Mouse (Mus musculus): ENCODE measurements around the gene Dmrtc2.
"Not testable (repeated sequence)": the region's sequence is repeated elsewhere in the genome, so short reads cannot be mapped to it uniquely, and the experiment has no call there.

Gene Dmrtc2

GRCm38 (mm10) chr7:24869532-24870165 lies at the start of gene Dmrtc2, which contains the start of gene Lypd4:
Gene Dmrtc2, plus strand, starts transcription at chr7:24870057.
Gene Lypd4, minus strand, starts transcription at chr7:24869941.
- DNase-seq, result no peak

GRCm38 (mm10) chr7:24824452-24824851 lies 45.4 kb upstream of the Dmrtc2 start:
- no peak for DNase-seq

- DNase-seq, result no peak
These were observed 42.7 kb upstream of the Dmrtc2 start for GRCm38 (mm10) chr7:24827181-24827580.

GRCm38 (mm10) chr7:24838732-24839409 lies 31.0 kb upstream of the Dmrtc2 start:
- not testable (repeated sequence) for DNase-seq

- DNase-seq, result no peak
These were observed 30.4 kb upstream of the Dmrtc2 start for GRCm38 (mm10) chr7:24839410-24839808.

GRCm38 (mm10) chr7:24840331-24840730 lies 29.5 kb upstream of the Dmrtc2 start:
- no peak for DNase-seq

- DNase-seq, result no peak
These were observed 28.8 kb upstream of the Dmrtc2 start for GRCm38 (mm10) chr7:24841009-24841408.

- no peak for DNase-seq
These were observed 25.7 kb upstream of the Dmrtc2 start for GRCm38 (mm10) chr7:24844144-24844543.

GRCm38 (mm10) chr7:24845181-24845580 lies 24.7 kb upstream of the Dmrtc2 start:
- no peak for DNase-seq

GRCm38 (mm10) chr7:24845713-24846112 lies 24.1 kb upstream of the Dmrtc2 start:
- no peak for DNase-seq

GRCm38 (mm10) chr7:24846576-24846975 lies 23.3 kb upstream of the Dmrtc2 start:
- not testable (repeated sequence) for DNase-seq

- DNase-seq, result no peak
These were observed 19.7 kb upstream of the Dmrtc2 start for GRCm38 (mm10) chr7:24850162-24850561.

GRCm38 (mm10) chr7:24850899-24851303 lies 19.0 kb upstream of the Dmrtc2 start:
- no peak for DNase-seq

- DNase-seq, result no peak
These were observed 18.1 kb upstream of the Dmrtc2 start for GRCm38 (mm10) chr7:24851596-24852325.

GRCm38 (mm10) chr7:24852557-24853232 lies 17.2 kb upstream of the Dmrtc2 start:
- DNase-seq, result no peak

GRCm38 (mm10) chr7:24853233-24853563 lies 16.7 kb upstream of the Dmrtc2 start:
- DNase-seq, result no peak

- DNase-seq, result no peak
These were observed 16.2 kb upstream of the Dmrtc2 start for GRCm38 (mm10) chr7:24853695-24854094.

GRCm38 (mm10) chr7:24856460-24857120 lies 13.3 kb upstream of the Dmrtc2 start:
- DNase-seq, result no peak

GRCm38 (mm10) chr7:24859234-24859633 lies 10.6 kb upstream of the Dmrtc2 start:
- no peak for DNase-seq

- DNase-seq, result no peak
These were observed 7.9 kb upstream of the Dmrtc2 start, which contains the start of gene Gm9844 for GRCm38 (mm10) chr7:24861913-24862312. Gene Gm9844, plus strand, starts transcription at chr7:24862213.

- no peak for DNase-seq
These were observed 7.0 kb upstream of the Dmrtc2 start for GRCm38 (mm10) chr7:24862853-24863252.

GRCm38 (mm10) chr7:24864156-24864555 lies 5.7 kb upstream of the Dmrtc2 start:
- DNase-seq, result no peak

- DNase-seq, result no peak
These were observed 777 bp upstream of the Dmrtc2 start for GRCm38 (mm10) chr7:24869080-24869479.
